Mouse (Mus musculus) heart, embryonic 16.5 days (tissue): ENCODE data around the gene Fancl. TPM values are rescaled to one million over a fixed set of nuclear protein-coding genes. Genes with fewer than 3 reads are reported as not detected.

Source experiments
- ATAC-seq: fragments of 200-750 bp; cut with Nextera tagmentation; replicated peaks from 2 replicates; pipeline ENCODE4 v1.8.0; 2017; ENCODE audit warnings: moderate number of reproducible peaks; ENCODE audit not compliant: insufficient read depth, low FRiP score; ENCODE audit errors: extremely low read depth
- H3K27ac ChIP-seq: fragments of 300-500 bp; sonication (generic); 2 replicates; pipeline ENCODE4 v1.5.1; 2014; ENCODE audit warnings: mild to moderate bottlenecking, low read length, control low read depth, moderate library complexity
- H3K27me3 ChIP-seq: fragments of 300-500 bp; sonication (generic); 2 replicates; pipeline ENCODE4 v1.6.1; 2014; ENCODE audit warnings: low read length, mixed read lengths; ENCODE audit not compliant: control insufficient read depth, insufficient read depth
- H3K36me3 ChIP-seq: fragments of 300-500 bp; sonication (generic); 2 replicates; pipeline ENCODE4 v1.6.1; 2014; ENCODE audit not compliant: control insufficient read depth, insufficient read depth
- H3K4me1 ChIP-seq: fragments of 300-500 bp; sonication (generic); 2 replicates; pipeline ENCODE4 v1.6.1; 2014; ENCODE audit warnings: low read length, mixed read lengths; ENCODE audit not compliant: control insufficient read depth, insufficient read depth
- H3K4me2 ChIP-seq: fragments of 300-500 bp; sonication (generic); 2 replicates; pipeline ENCODE4 v1.6.1; 2014; ENCODE audit warnings: low read depth, mild to moderate bottlenecking, control low read depth, low read length
- H3K4me3 ChIP-seq: fragments of 300-500 bp; sonication (generic); 2 replicates; pipeline ENCODE4 v1.5.1; 2014; ENCODE audit warnings: mild to moderate bottlenecking, control low read depth, low read length
- H3K9ac ChIP-seq: fragments of 300-500 bp; sonication (generic); 2 replicates; pipeline ENCODE4 v1.6.1; 2014; ENCODE audit warnings: low read length, control low read depth
- H3K9me3 ChIP-seq: fragments of 300-500 bp; sonication (generic); replicated peaks from 2 replicates; pipeline ENCODE4 v1.6.1; 2016; ENCODE audit warnings: low read length; ENCODE audit not compliant: control insufficient read depth
- WGBS: fragments of 180-500 bp; shearing (Covaris S2); extraction: QIAGEN DNeasy Blood & Tissue Kit; methylation state at CpG from one replicate; pipeline ENCODE4 v1.1.7; 2014; 5-methylcytosine and 5-hydroxymethylcytosine counted together
- polyA plus RNA-seq: library from polyadenylated mRNA; unstranded; fragments of >200 nt; fragmentation: Nextera tagmentation; extraction: Ambion mirVana; gene quantifications from 2 replicates; pipeline ENCODE4 v1.2.1, GENCODE M21; 2015

Fancl gene
- polyA plus RNA-seq, 1 experiment from 2014 or later: 20.9 TPM

- no peak for ATAC-seq
- H3K4me3 ChIP-seq: no peak overlapping the region
- WGBS: 57% methylated on average over 3 of the region's 3 CpGs
- H3K9ac ChIP-seq: no peak overlapping the region
- H3K4me1 ChIP-seq: no peaks in the 10 kb centered on the region
- H3K9me3 ChIP-seq: no peaks in the 10 kb centered on the region
- no peak overlapping the region for H3K27ac ChIP-seq
- H3K4me2 ChIP-seq: no peak overlapping the region
- no peaks in the 10 kb centered on the region for H3K36me3 ChIP-seq
- no peaks in the 10 kb centered on the region for H3K27me3 ChIP-seq
These were observed 9.6 kb downstream of the Fancl start for GRCm38 (mm10) chr11:26395561-26395960.

- Histone ChIP-seq H3K9me3 (no peaks in the 10 kb centered on the region), H3K27me3 (no peaks in the 10 kb centered on the region), H3K36me3 (no peaks in the 10 kb centered on the region), H3K9ac (no peak overlapping the region), H3K4me2 (no peak overlapping the region), H3K4me3 (no peak overlapping the region), H3K27ac (no peak overlapping the region), H3K4me1 (no peaks in the 10 kb centered on the region)
- no peak for ATAC-seq
- WGBS: 92% methylated on average over 3 of the region's 3 CpGs
These were observed 27.0 kb downstream of the Fancl start for GRCm38 (mm10) chr11:26412972-26413371.

- Histone ChIP-seq H3K4me3 (no peak overlapping the region), H3K27me3 (no peaks in the 10 kb centered on the region), H3K4me2 (no peak overlapping the region), H3K4me1 (no peaks in the 10 kb centered on the region), H3K36me3 (0 out of 2 replicates have a peak, but pooled peaks cover 2% of the 10 kb centered on the region), H3K9ac (no peak overlapping the region), H3K9me3 (no peaks in the 10 kb centered on the region), H3K27ac (no peak overlapping the region)
- ATAC-seq: no peak
- 61% methylated on average over 2 of the region's 2 CpGs for WGBS
These were observed 35.5 kb downstream of the Fancl start for GRCm38 (mm10) chr11:26421472-26421871.

GRCm38 (mm10) chr11:26434229-26434628 lies 48.3 kb downstream of the Fancl start:
- H3K27me3 ChIP-seq: no peaks in the 10 kb centered on the region
- H3K9ac ChIP-seq: no peak overlapping the region
- H3K36me3 ChIP-seq: no peaks in the 10 kb centered on the region
- H3K4me1 ChIP-seq: no peaks in the 10 kb centered on the region
- no peak overlapping the region for H3K4me3 ChIP-seq
- H3K4me2 ChIP-seq: no peak overlapping the region
- H3K9me3 ChIP-seq: no peaks in the 10 kb centered on the region
- no peak overlapping the region for H3K27ac ChIP-seq
- no peak for ATAC-seq

GRCm38 (mm10) chr11:26437818-26438217 lies 51.9 kb downstream of the Fancl start:
- H3K4me3 ChIP-seq: no peak overlapping the region
- no peak overlapping the region for H3K9ac ChIP-seq
- H3K27me3 ChIP-seq: no peaks in the 10 kb centered on the region
- 81% methylated on average over 13 of the region's 13 CpGs for WGBS
- no peaks in the 10 kb centered on the region for H3K4me1 ChIP-seq
- ATAC-seq: no peak
- no peak overlapping the region for H3K4me2 ChIP-seq
- no peaks in the 10 kb centered on the region for H3K9me3 ChIP-seq
- no peak overlapping the region for H3K27ac ChIP-seq
- no peaks in the 10 kb centered on the region for H3K36me3 ChIP-seq

- H3K4me3 ChIP-seq: no peak overlapping the region
- ATAC-seq: no peak
- 55% methylated on average over 1 of the region's 1 CpGs for WGBS
These were observed 55.2 kb downstream of the Fancl start for GRCm38 (mm10) chr11:26441121-26441520.

GRCm38 (mm10) chr11:26444374-26444773 lies 58.4 kb downstream of the Fancl start:
- H3K4me3 ChIP-seq: no peak overlapping the region
- H3K36me3 ChIP-seq: no peaks in the 10 kb centered on the region
- no peaks in the 10 kb centered on the region for H3K4me1 ChIP-seq
- no peak overlapping the region for H3K4me2 ChIP-seq
- H3K27me3 ChIP-seq: no peaks in the 10 kb centered on the region
- no peaks in the 10 kb centered on the region for H3K9me3 ChIP-seq
- no peak overlapping the region for H3K9ac ChIP-seq
- no peak for ATAC-seq
- no peak overlapping the region for H3K27ac ChIP-seq

More at GRCm38 (mm10) chr11:26441121-26441520, 55.2 kb downstream of the Fancl start:
- Histone ChIP-seq H3K4me1 (no peaks in the 10 kb centered on the region), H3K9ac (no peak overlapping the region), H3K27me3 (no peaks in the 10 kb centered on the region), H3K9me3 (no peaks in the 10 kb centered on the region), H3K36me3 (no peaks in the 10 kb centered on the region), H3K4me2 (no peak overlapping the region), H3K27ac (no peak overlapping the region)

- Histone ChIP-seq H3K9ac (no peak overlapping the region), H3K36me3 (no peaks in the 10 kb centered on the region), H3K27me3 (no peaks in the 10 kb centered on the region), H3K4me3 (no peak overlapping the region), H3K4me2 (no peak overlapping the region), H3K9me3 (no peaks in the 10 kb centered on the region), H3K4me1 (no peaks in the 10 kb centered on the region), H3K27ac (no peak overlapping the region)
- WGBS: 78% methylated on average over 3 of the region's 3 CpGs
- no peak for ATAC-seq
These were observed 63.9 kb downstream of the Fancl start for GRCm38 (mm10) chr11:26449789-26450188.

GRCm38 (mm10) chr11:26450636-26451035 lies 64.7 kb downstream of the Fancl start:
- no peak for ATAC-seq
- WGBS: 98% methylated on average over 1 of the region's 1 CpGs

GRCm38 (mm10) chr11:26451228-26451627 lies 65.3 kb downstream of the Fancl start:
- no peak for ATAC-seq
- 71% methylated on average over 2 of the region's 2 CpGs for WGBS
- Histone ChIP-seq H3K4me2 (no peak overlapping the region), H3K27ac (no peak overlapping the region), H3K4me1 (no peaks in the 10 kb centered on the region), H3K9me3 (no peaks in the 10 kb centered on the region), H3K27me3 (no peaks in the 10 kb centered on the region), H3K9ac (no peak overlapping the region), H3K36me3 (no peaks in the 10 kb centered on the region), H3K4me3 (no peak overlapping the region)

More at GRCm38 (mm10) chr11:26450636-26451035, 64.7 kb downstream of the Fancl start:
- Histone ChIP-seq H3K27me3 (no peaks in the 10 kb centered on the region), H3K9me3 (no peaks in the 10 kb centered on the region), H3K4me1 (no peaks in the 10 kb centered on the region), H3K4me3 (no peak overlapping the region), H3K9ac (no peak overlapping the region), H3K36me3 (no peaks in the 10 kb centered on the region), H3K27ac (no peak overlapping the region), H3K4me2 (no peak overlapping the region)
